Mouse (Mus musculus): ENCODE results near the gene Zfp948.
"Not testable (repeated sequence)": the region's sequence is repeated elsewhere in the genome, so short reads cannot be mapped to it uniquely, and the experiment has no call there.

Zfp948 gene

GRCm38 (mm10) chr17:21566728-21567349, at the start of gene Zfp948:
Zfp948 (plus strand) TSS chr17:21567008.
- DNase-seq = peak; percentile 47

DNA sequence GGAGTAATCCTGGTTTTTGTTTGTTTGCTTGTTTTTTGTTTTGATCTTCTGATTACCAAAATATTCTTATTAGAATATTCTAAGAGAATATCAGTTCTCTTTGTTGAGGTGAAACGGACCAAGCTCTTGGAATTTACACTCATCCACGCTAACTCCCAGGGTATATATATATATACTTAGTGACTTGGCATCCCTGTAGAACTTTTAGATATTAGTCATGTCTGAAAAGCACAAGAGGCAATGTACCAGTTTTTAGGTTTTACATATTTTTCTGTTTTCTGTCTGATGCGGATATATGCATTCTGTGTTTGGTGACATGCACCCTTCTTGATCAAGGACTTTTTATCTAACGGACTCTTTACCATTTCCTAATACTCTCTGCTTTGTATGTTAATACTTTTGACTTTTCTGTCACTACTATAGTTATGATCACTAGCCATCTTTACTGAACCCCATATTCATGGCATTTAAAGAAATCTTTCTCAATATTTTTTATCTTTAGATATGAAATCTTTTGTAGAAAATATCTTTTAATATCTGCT, 49.6 kb upstream of the Zfp948 start:
- no peak for DNase-seq

- no peak for DNase-seq
These were observed 40.5 kb upstream of the Zfp948 start for GRCm38 (mm10) chr17:21526270-21526669.

- no peak for DNase-seq
These were observed 36.0 kb upstream of the Zfp948 start for GRCm38 (mm10) chr17:21530645-21531330.

DNA sequence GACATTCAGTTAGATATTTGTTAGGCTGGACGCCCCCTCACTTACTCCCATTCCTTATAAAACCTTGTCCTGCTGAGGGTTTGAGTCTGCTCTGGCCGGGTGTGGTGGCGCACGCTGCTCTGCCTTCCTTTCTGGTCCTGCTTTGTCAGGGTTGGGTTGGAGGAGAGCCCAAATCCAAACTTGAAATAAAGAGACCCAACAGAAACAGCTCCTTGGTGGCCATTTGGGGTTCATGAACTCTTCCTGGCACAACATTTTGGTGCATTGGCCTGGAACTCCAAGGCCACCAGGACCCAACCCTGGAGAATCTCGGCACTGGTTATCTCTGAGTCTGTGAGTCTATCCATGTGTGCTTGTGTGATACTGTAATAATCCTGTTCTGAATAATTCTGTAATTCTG, 35.2 kb upstream of the Zfp948 start:
- DNase-seq = no peak

- DNase-seq = peak; percentile 60
These were observed 34.5 kb upstream of the Zfp948 start for GRCm38 (mm10) chr17:21532101-21532951.

GRCm38 (mm10) chr17:21533961-21534360, 32.8 kb upstream of the Zfp948 start:
- no peak for DNase-seq

DNA sequence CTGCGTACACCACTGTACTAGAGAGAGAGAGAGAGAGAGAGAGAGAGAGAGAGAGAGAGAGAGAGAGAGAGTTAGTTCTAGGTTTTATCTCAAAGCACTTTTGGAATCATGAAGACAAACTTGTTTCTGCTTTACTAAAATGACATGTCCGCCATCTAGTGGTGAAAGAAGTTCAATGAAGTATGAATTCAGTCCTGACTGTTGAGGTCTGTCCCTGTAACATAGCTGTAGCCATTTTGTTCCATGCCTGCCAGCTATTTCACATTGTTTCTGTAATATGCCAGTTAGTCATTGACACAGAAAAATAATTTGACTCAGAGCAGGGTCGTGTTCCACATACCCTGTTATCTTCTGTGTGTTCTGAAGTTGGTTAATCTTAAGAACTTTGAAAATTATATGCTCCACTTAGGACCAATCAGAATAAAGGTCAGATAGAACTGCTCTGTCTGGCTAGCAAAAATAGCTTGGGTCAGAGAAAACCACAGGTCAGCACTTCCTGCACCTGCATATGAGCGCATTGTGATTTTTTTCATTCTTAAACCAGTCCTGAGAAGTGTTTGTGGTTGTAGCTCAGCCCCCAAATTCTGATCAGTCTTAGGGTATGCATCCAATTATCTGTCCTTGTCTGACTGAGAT, 32.2 kb upstream of the Zfp948 start:
- peak; percentile 26 for DNase-seq

DNA sequence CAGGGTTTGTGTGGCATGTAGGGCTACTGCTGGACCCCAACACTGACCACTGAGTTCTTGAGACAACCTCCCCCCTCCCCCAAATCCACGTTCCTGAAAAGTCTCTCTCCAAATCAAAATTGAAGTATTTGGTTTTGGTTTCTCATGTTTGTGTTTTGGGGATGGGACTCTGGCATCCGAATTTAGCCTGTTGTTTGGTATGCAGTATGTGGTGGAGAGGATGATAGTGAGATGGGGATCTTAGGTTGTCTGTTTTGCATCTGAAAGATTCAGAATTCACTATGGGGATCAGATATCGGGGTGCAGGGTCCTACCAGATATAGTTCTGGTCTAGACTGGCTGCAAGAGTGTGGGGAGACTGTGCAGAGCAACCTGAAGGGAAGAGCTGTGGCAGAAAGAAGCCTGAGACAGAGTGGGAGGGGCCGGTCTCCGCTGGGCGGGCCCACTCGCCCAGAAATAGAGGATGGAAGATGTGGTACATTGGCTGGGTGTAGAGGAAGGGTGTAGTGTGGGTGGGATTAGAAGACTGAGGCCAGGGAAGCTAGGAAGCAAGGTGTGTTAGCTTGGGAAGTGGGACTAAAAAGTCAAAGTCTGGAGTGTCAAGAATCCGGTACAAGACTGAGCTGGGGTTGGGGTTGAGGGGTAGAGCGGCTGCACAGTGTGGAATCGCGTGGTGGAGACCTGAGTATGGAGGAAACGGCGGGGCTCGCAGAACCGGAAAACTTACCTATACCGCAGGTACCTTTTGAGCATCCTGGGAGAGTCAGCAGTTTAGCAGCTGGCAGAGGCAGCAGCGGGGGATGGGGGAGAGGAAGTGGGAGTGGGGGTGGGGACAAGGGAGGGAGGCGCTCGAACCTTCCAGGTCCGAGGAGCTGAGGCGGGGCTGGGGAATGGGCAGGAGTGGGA, 31.5 kb upstream of the Zfp948 start, which contains the start of gene Zfp52:
Gene Zfp52, plus strand, starts transcription at position 444 of the 906 bp plus-strand sequence.
- peak; percentile 72 for DNase-seq

- no peak for DNase-seq
These were observed 30.7 kb upstream of the Zfp948 start for GRCm38 (mm10) chr17:21536096-21536495.

GRCm38 (mm10) chr17:21536676-21537075, 30.1 kb upstream of the Zfp948 start:
- DNase-seq = no peak

DNA sequence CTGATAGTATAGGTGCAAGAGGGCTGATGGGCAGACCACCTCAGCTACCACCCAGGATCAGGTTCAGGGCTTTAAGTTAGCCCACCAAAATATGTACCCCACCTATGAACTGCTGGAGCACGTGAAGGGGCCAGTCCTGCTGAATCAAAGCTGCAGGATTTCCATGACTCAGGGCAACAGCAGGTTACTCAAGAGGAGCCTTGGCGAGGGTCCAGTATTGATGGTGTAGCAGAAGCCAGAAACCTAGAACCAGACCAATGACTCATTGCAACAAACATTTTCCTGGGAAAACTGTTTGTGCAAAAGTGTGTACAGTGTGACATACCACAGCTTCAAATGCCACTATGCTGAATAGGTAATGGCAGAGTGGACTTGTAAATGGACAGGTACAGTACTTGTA, 9.0 kb upstream of the Zfp948 start:
- no peak for DNase-seq

- peak; percentile 37 for DNase-seq
These were observed 588 bp upstream of the Zfp948 start for GRCm38 (mm10) chr17:21566220-21566619.

GRCm38 (mm10) chr17:21567696-21568095, 888 bp downstream of the Zfp948 start:
- DNase-seq = no peak

- no peak for DNase-seq
These were observed 12.3 kb downstream of the Zfp948 start for GRCm38 (mm10) chr17:21579080-21579479.

GRCm38 (mm10) chr17:21579493-21580175, 12.8 kb downstream of the Zfp948 start:
- peak; percentile 42 for DNase-seq

DNA sequence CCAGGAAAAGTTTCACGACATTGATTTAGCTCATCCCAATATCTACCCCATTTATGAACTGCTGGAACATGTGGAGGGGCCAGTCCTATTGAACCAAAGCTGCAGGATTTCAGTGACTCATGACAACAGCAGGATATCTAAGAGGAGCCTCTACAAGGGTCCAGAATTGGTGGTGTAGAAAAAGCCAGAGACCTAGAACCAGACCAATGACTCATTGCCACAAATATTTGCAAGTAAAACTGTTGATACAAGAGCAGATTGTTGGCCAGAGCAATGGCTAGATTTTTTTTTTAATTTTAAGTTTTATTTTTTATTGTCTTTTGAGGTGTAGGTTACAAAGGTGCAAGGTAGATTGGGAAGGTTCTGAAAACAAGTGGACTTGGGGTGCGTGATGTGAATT, 18.7 kb downstream of the Zfp948 start:
- no peak for DNase-seq

DNA sequence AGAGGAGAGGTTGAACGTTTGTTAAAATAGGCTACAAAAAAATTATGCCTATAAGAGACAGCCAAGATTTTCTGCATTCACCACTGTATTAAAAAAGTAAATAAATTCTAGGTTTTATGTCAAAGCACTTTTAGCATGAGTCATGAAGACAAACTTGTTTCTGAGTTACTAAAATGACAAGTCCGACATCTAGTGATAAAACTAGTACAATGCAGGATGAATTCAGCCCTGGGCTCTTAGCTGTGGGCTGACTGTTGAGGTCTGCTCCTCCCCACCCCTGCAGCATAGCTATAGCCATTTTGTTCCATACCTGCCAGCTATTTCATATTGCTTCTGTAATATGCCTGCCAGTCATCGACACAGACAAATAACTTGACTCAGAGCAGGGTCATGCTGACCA, 49.5 kb downstream of the Zfp948 start:
- DNase-seq = no peak

GRCm38 (mm10) chr17:21617352-21617751, 50.5 kb downstream of the Zfp948 start:
- DNase-seq = peak; percentile 19

DNA sequence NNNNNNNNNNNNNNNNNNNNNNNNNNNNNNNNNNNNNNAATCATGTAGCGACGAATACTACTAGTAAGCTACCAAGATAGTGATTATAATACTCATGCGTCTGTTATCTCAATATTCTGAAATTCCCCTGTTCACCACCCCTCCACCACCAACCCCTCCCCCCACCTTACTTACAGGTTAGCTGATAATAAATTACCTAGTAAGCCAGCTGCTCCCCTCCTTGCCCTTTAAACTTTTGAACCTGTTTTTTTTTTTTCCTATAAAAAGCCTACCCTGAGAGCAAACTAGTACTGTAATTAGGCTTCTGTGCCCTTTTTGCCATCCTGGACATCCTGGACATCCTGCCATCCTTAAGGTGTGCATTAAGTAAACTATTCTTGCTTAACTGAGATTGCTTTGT, 56.8 kb downstream of the Zfp948 start:
- DNase-seq = no peak

DNA sequence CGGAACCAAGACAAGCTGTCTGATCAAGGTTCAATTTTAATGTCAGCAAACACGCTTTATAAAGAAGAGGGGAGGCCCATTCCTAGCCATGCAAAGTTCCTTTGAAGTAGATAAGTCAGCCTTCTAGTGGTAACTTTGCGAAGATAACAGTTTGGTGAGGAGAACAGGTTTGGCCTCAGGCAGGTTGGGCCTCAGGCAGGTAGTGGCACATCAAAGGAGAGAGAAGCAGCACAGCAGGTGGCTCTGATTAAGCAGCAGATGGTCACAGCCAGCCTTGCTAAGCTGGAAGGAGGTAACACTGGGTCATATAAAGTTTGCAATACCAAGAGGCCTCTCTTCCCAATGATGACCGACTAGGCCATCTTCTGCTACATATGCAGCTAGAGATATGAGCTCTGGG, 69.0 kb downstream of the Zfp948 start:
- not testable (repeated sequence) for DNase-seq

Data from thymus, postnatal 25 days (tissue).